Mouse (Mus musculus) MEL (cell line): ENCODE measurements around the gene Gm43638.

Source experiments
- CHD1 ChIP-seq: IDR thresholded peaks from 2 replicates; pipeline ENCODE4 v1.6.1; 2012; ENCODE audit warnings: low read depth, mild to moderate bottlenecking, inconsistent platforms, low read length, improper control_type of control experiment
- CTCF ChIP-seq, 3 experiments: IDR thresholded peaks in 2 of 3; conservative IDR thresholded peaks in 1 of 3; 2 replicates each; pipeline ENCODE4 v1.5.1; 2011 to 2012; ENCODE audit warnings: low read length in 3 of 3, low read depth in 2 of 3, mild to moderate bottlenecking in 2 of 3, improper control_type of control experiment in 1 of 3, inconsistent platforms in 1 of 3, mixed read lengths in 1 of 3, moderate library complexity in 1 of 3; ENCODE audit not compliant: control insufficient read depth in 1 of 3, insufficient read depth in 1 of 3, poor library complexity in 1 of 3, severe bottlenecking in 1 of 3
- MAZ ChIP-seq: IDR thresholded peaks from 2 replicates; pipeline ENCODE4 v1.6.1; 2012; ENCODE audit warnings: low read depth, mild to moderate bottlenecking, inconsistent platforms, low read length, improper control_type of control experiment
- TBP ChIP-seq: IDR thresholded peaks from 2 replicates; pipeline ENCODE4 v1.8.0; 2011; ENCODE audit warnings: low read depth, low read length, improper control_type of control experiment
- USF1 ChIP-seq: IDR thresholded peaks from 2 replicates; pipeline ENCODE4 v1.6.1; 2014; ENCODE audit warnings: low read depth, mild to moderate bottlenecking, inconsistent platforms, low read length, improper control_type of control experiment, moderate library complexity
- ZC3H11A ChIP-seq: IDR thresholded peaks from 2 replicates; pipeline ENCODE4 v1.6.1; 2012; ENCODE audit warnings: low read depth, mild to moderate bottlenecking, inconsistent platforms, low read length, improper control_type of control experiment

- TF ChIP-seq TBP (no peak), USF1 (no peak), CTCF (IDR thresholded peaks at IDR 0.05 in 2 of 3, conservative IDR thresholded peaks at IDR 0.05 in 1 of 3; ENCODE audit: control insufficient read depth in 1 of 3, insufficient read depth in 1 of 3, low read depth in 2 of 3, low read length in 3 of 3, poor library complexity in 1 of 3, severe bottlenecking in 1 of 3) (no peak), MAZ (no peak), ZC3H11A (no peak), CHD1 (no peak)
These were observed 12.7 kb upstream of the Gm43638 start for GRCm38 (mm10) chr5:87499341-87499740.
